8 mouse cellular contexts compared by ENCODE assay signal in genomic region chr14:21987660-21988576, GRCm38 (mm10). TPM values are rescaled to one million over a fixed set of nuclear protein-coding genes. Genes with fewer than 3 reads are reported as not detected.
DNase-seq lines count a peak whose midpoint lies in the region; ATAC-seq and TF ChIP-seq lines count a peak whose summit lies in the region.

No protein-coding gene starts in this region.

- H3K4me2 ChIP-seq in embryonic facial prominence, embryonic 12.5 days (replicated peaks) = peak overlapping the region; percentile 75
- H3K4me2 ChIP-seq in kidney, embryonic 14.5 days (replicated peaks; ENCODE audit: low read depth, low read length) = peak overlapping the region; percentile 75
- peak overlapping the region; percentile 77 for H3K4me2 ChIP-seq in limb, embryonic 15.5 days
- peak overlapping the region; percentile 91 for H3K4me2 ChIP-seq in stomach, embryonic 14.5 days (replicated peaks; ENCODE audit: low read depth, low read length)

- peak overlapping the region; percentile 98 for H3K27ac ChIP-seq in embryonic facial prominence, embryonic 12.5 days
- peak overlapping the region; percentile 92 for H3K27ac ChIP-seq in heart, adult 2 months
- H3K27ac ChIP-seq in kidney, embryonic 14.5 days (ENCODE audit: low read depth, low read length) = peak overlapping the region; percentile 98
- peak overlapping the region; percentile 99 for H3K27ac ChIP-seq in limb, embryonic 15.5 days
- H3K27ac ChIP-seq in stomach, embryonic 14.5 days (ENCODE audit: low read length) = peak overlapping the region; percentile 100

- peaks cover 12% of the 10 kb centered on the region for H3K27me3 ChIP-seq in embryonic facial prominence, embryonic 12.5 days
- H3K27me3 ChIP-seq in heart, adult 2 months (ENCODE audit: control insufficient read depth, insufficient read depth, low read length) = peaks cover 11% of the 10 kb centered on the region
- H3K27me3 ChIP-seq in kidney, embryonic 14.5 days (ENCODE audit: control insufficient read depth, insufficient read depth, low read length) = no peaks in the 10 kb centered on the region
- H3K27me3 ChIP-seq in limb, embryonic 15.5 days = peaks cover 13% of the 10 kb centered on the region
- H3K27me3 ChIP-seq in stomach, embryonic 14.5 days (ENCODE audit: control insufficient read depth, insufficient read depth, low read length) = no peaks in the 10 kb centered on the region

- peak; percentile 45 for TF ChIP-seq CTCF in heart, adult 2 months (IDR thresholded peaks at IDR 0.05)

- intact Hi-C loops in heart, adult 2 months (cut with DNase I) = loop anchor here (2.0 to 10.0 kb wide), 8 partner anchors 31 to 1417 kb away; partner anchors contain the start of gene Lrmda

- no peaks in the 10 kb centered on the region for H3K79me2 ChIP-seq in heart, adult 2 months (replicated peaks; ENCODE audit: control insufficient read depth, insufficient read depth, low read length)

- TF ChIP-seq POLR2A in heart, adult 2 months (IDR thresholded peaks at IDR 0.05; ENCODE audit: insufficient read depth, low read depth, low read length) = peak; percentile 96

- peaks cover 11% of the 10 kb centered on the region for H3K36me3 ChIP-seq in embryonic facial prominence, embryonic 12.5 days
- no peaks in the 10 kb centered on the region for H3K36me3 ChIP-seq in heart, adult 2 months (ENCODE audit: control insufficient read depth, insufficient read depth, low read length)
- peaks cover 27% of the 10 kb centered on the region for H3K36me3 ChIP-seq in kidney, embryonic 14.5 days (ENCODE audit: control insufficient read depth, insufficient read depth, low read length)
- H3K36me3 ChIP-seq in limb, embryonic 15.5 days = 0 out of 2 replicates have a peak, but pooled peaks cover 4% of the 10 kb centered on the region
- H3K36me3 ChIP-seq in stomach, embryonic 14.5 days (ENCODE audit: control insufficient read depth, insufficient read depth, low read length) = peaks cover 19% of the 10 kb centered on the region

- DNase-seq in CD4-positive, CD25-positive, alpha-beta regulatory T cell, adult 2 months (ENCODE audit: low read depth, low spot score) = peak; percentile 51
- DNase-seq in heart, adult 2 months = peak; percentile 93 to 96
- DNase-seq in monocyte, adult 2 months (ENCODE audit: low read depth in 1 of 2, low spot score in 2 of 2) = peak; percentile 65 to 78

- TF ChIP-seq EP300 in heart, adult 2 months (IDR thresholded peaks at IDR 0.05; ENCODE audit: insufficient read depth, low read depth, low read length) = 0 out of 2 replicates have a peak, but pooled peaks have one; percentile 41

- H3K9ac ChIP-seq in embryonic facial prominence, embryonic 12.5 days = peak overlapping the region; percentile 95
- H3K9ac ChIP-seq in heart, adult 2 months (ENCODE audit: low read depth, low read length) = peak overlapping the region; percentile 73
- H3K9ac ChIP-seq in kidney, embryonic 14.5 days (ENCODE audit: low read depth, low read length) = peak overlapping the region; percentile 99
- H3K9ac ChIP-seq in limb, embryonic 15.5 days = peak overlapping the region; percentile 86
- peak overlapping the region; percentile 99 for H3K9ac ChIP-seq in stomach, embryonic 14.5 days (replicated peaks; ENCODE audit: low read depth, low read length)

- H3K4me3 ChIP-seq in embryonic facial prominence, embryonic 12.5 days = peak overlapping the region; percentile 84
- peak overlapping the region; percentile 88 for H3K4me3 ChIP-seq in heart, adult 2 months
- H3K4me3 ChIP-seq in kidney, embryonic 14.5 days (ENCODE audit: low read length) = peak overlapping the region; percentile 99
- peak overlapping the region; percentile 83 for H3K4me3 ChIP-seq in limb, embryonic 15.5 days
- H3K4me3 ChIP-seq in stomach, embryonic 14.5 days (ENCODE audit: low read depth, low read length) = peak overlapping the region; percentile 97

- H3K4me1 ChIP-seq in embryonic facial prominence, embryonic 12.5 days = peaks cover 26% of the 10 kb centered on the region
- H3K4me1 ChIP-seq in heart, adult 2 months (ENCODE audit: control insufficient read depth, insufficient read depth, low read length) = no peaks in the 10 kb centered on the region; the same call in 1 of the 2 replicates
- no peaks in the 10 kb centered on the region for H3K4me1 ChIP-seq in kidney, embryonic 14.5 days (ENCODE audit: control insufficient read depth, insufficient read depth, low read length)
- peaks cover 47% of the 10 kb centered on the region for H3K4me1 ChIP-seq in limb, embryonic 15.5 days
- H3K4me1 ChIP-seq in stomach, embryonic 14.5 days (ENCODE audit: control insufficient read depth, insufficient read depth, low read length) = peaks cover 5% of the 10 kb centered on the region; the same call in 1 of the 2 replicates

- under 1% methylated on average over 73 of the region's 74 CpGs for WGBS in embryonic facial prominence, embryonic 12.5 days
- under 1% methylated on average over 74 of the region's 74 CpGs for WGBS in heart, adult 2 months
- WGBS in kidney, embryonic 14.5 days = under 1% methylated on average over 74 of the region's 74 CpGs
- 0% methylated on average over 61 of the region's 74 CpGs for WGBS in limb, embryonic 15.5 days
- WGBS in stomach, embryonic 14.5 days = under 1% methylated on average over 74 of the region's 74 CpGs

- H3K9me3 ChIP-seq in embryonic facial prominence, embryonic 12.5 days = no peaks in the 10 kb centered on the region
- no peaks in the 10 kb centered on the region for H3K9me3 ChIP-seq in kidney, embryonic 14.5 days (ENCODE audit: control insufficient read depth, low read length)
- no peaks in the 10 kb centered on the region for H3K9me3 ChIP-seq in limb, embryonic 15.5 days
- no peaks in the 10 kb centered on the region for H3K9me3 ChIP-seq in stomach, embryonic 14.5 days (ENCODE audit: control insufficient read depth, low read depth, low read length)

- no peak for ATAC-seq in CD4-positive, CD25-positive, alpha-beta regulatory T cell, adult 4 months
- peak; percentile 80 for ATAC-seq in embryonic facial prominence, embryonic 12.5 days (ENCODE audit: insufficient number of reproducible peaks, insufficient read depth, low FRiP score, low TSS enrichment)
- peak; percentile 78 for ATAC-seq in kidney, embryonic 14.5 days (ENCODE audit: low FRiP score, low TSS enrichment)
- peak; percentile 87 for ATAC-seq in limb, embryonic 15.5 days (ENCODE audit: insufficient number of reproducible peaks, low FRiP score, low TSS enrichment, low read depth)
- ATAC-seq in stomach, embryonic 14.5 days (ENCODE audit: insufficient number of reproducible peaks, insufficient read depth, low FRiP score, low read depth) = peak; percentile 73

RNA-seq across cellular contexts. Expression of gene Zfp503, which starts 1.5 kb away (rescaled TPM):
- not detected for polyA plus RNA-seq in CD4-positive, CD25-positive, alpha-beta regulatory T cell, adult 4 months (2017; shearing (Covaris generic))
- polyA plus RNA-seq in embryonic facial prominence, embryonic 12.5 days (2016; fragmentation: Nextera tagmentation; extraction: Ambion mirVana) = 35.5 and 40.3 TPM in 2 replicates
- total RNA-seq in heart, adult 2 months (2021) = 1 to 10 TPM; 1.4 to 1.5 TPM
- polyA plus RNA-seq in heart, adult 2 months (2012; rRNA removed) = 0.88 and 1.5 TPM in 2 replicates
- polyA plus RNA-seq in kidney, embryonic 14.5 days (2014; fragmentation: Nextera tagmentation; extraction: Ambion mirVana) = 26.7 and 44.3 TPM in 2 replicates
- 16.1 and 21.6 TPM in 2 replicates for polyA plus RNA-seq in limb, embryonic 15.5 days (2015; fragmentation: Nextera tagmentation; extraction: Ambion mirVana)
- 15.2 and 17.0 TPM in 2 replicates for polyA plus RNA-seq in stomach, embryonic 14.5 days (2014; fragmentation: Nextera tagmentation; extraction: Ambion mirVana)

RNA-seq across cellular contexts. Expression of gene Lrmda, which starts 31.6 kb away (rescaled TPM):
- polyA plus RNA-seq in CD4-positive, CD25-positive, alpha-beta regulatory T cell, adult 4 months (2017; shearing (Covaris generic)) = not detected
- 0.28 and 0.69 TPM in 2 replicates for polyA plus RNA-seq in embryonic facial prominence, embryonic 12.5 days (2016; fragmentation: Nextera tagmentation; extraction: Ambion mirVana)
- 1 to 10 TPM; 1.0 to 1.1 TPM for total RNA-seq in heart, adult 2 months (2021)
- polyA plus RNA-seq in heart, adult 2 months (2012; rRNA removed) = 0.43 and 0.44 TPM in 2 replicates
- polyA plus RNA-seq in kidney, embryonic 14.5 days (2014; fragmentation: Nextera tagmentation; extraction: Ambion mirVana) = 0.29 and 0.53 TPM in 2 replicates
- polyA plus RNA-seq in limb, embryonic 15.5 days (2015; fragmentation: Nextera tagmentation; extraction: Ambion mirVana) = 0.17 and 0.26 TPM in 2 replicates
- polyA plus RNA-seq in stomach, embryonic 14.5 days (2014; fragmentation: Nextera tagmentation; extraction: Ambion mirVana) = 0.46 and 1.1 TPM in 2 replicates
